Mouse (Mus musculus) liver, postnatal 0 days (tissue): ENCODE data around the gene Cysltr2. TPM values are rescaled to one million over a fixed set of nuclear protein-coding genes. Genes with fewer than 3 reads are reported as not detected.

Experiments used
- ATAC-seq: fragments of 200-750 bp; cut with Nextera tagmentation; 2 replicates; pipeline ENCODE4 v1.8.0; 2017; ENCODE audit warnings: mild to moderate bottlenecking, moderate library complexity
- DNase-seq: peaks from one replicate; pipeline ENCODE4 v3.0.0-alpha.2; 2016
- H3K27ac ChIP-seq: fragments of 300-500 bp; sonication (generic); 2 replicates; pipeline ENCODE4 v1.5.1; 2014; ENCODE audit warnings: antibody characterized with exemption, moderate library complexity, mild to moderate bottlenecking, low read depth
- H3K27me3 ChIP-seq: fragments of 300-500 bp; sonication (generic); 2 replicates; pipeline ENCODE4 v1.6.1; 2014; ENCODE audit warnings: low read length, control low read depth, mixed read lengths; ENCODE audit not compliant: insufficient read depth
- H3K36me3 ChIP-seq: fragments of 300-500 bp; sonication (generic); replicated peaks from 2 replicates; pipeline ENCODE4 v1.6.1; 2014; ENCODE audit warnings: mild to moderate bottlenecking, control low read depth, low read length, moderate library complexity, mixed read lengths; ENCODE audit not compliant: insufficient read depth
- H3K4me1 ChIP-seq: fragments of 300-500 bp; sonication (generic); 2 replicates; pipeline ENCODE4 v1.6.1; 2014; ENCODE audit warnings: antibody characterized with exemption, mild to moderate bottlenecking, control low read depth; ENCODE audit not compliant: insufficient read depth
- H3K4me2 ChIP-seq: fragments of 300-500 bp; sonication (generic); 2 replicates; pipeline ENCODE4 v1.6.1; 2014; ENCODE audit warnings: low read depth, mild to moderate bottlenecking, low read length, moderate library complexity, mixed read lengths
- H3K4me3 ChIP-seq: fragments of 300-500 bp; sonication (generic); 2 replicates; pipeline ENCODE4 v1.5.1; 2014; ENCODE audit warnings: low read depth, low read length
- H3K9ac ChIP-seq: fragments of 300-500 bp; sonication (generic); replicated peaks from 2 replicates; pipeline ENCODE4 v1.6.1; 2014; ENCODE audit warnings: mild to moderate bottlenecking, moderate library complexity
- H3K9me3 ChIP-seq: fragments of 300-500 bp; sonication (generic); 2 replicates; pipeline ENCODE4 v1.6.1; 2016; ENCODE audit warnings: mild to moderate bottlenecking, control low read depth, low read length, mixed read lengths
- CTCF ChIP-seq: sonication (generic); IDR thresholded peaks from 2 replicates; pipeline ENCODE4 v1.5.1; 2016; ENCODE audit warnings: antibody characterized with exemption, low read depth
- EP300 ChIP-seq: IDR thresholded peaks from 2 replicates; pipeline ENCODE4 v1.6.1; 2016; ENCODE audit warnings: antibody characterized with exemption, low read depth, mild to moderate bottlenecking
- WGBS: fragments of 180-500 bp; shearing (Covaris S2); extraction: QIAGEN DNeasy Blood & Tissue Kit; methylation state at CpG from one replicate; pipeline ENCODE4 v1.1.7; 2014; ENCODE audit not compliant: insufficient replicate concordance; 5-methylcytosine and 5-hydroxymethylcytosine counted together
- polyA plus RNA-seq: library from polyadenylated mRNA; unstranded; fragments of >200 nt; fragmentation: Nextera tagmentation; extraction: Ambion mirVana; gene quantifications from 2 replicates; pipeline ENCODE4 v1.2.1, GENCODE M21; 2015

Cysltr2 gene
- polyA plus RNA-seq, 1 experiment from 2014 or later: 0.58 TPM

GRCm38 (mm10) chr14:73086425-73086824 is 37.5 kb upstream of the Cysltr2 start:
- 64% methylated on average over 3 of the region's 3 CpGs for WGBS
- no peak overlapping the region for H3K4me2 ChIP-seq
- TF ChIP-seq CTCF: no peak
- no peak for TF ChIP-seq EP300
- DNase-seq (no peak), ATAC-seq (no peak)
- H3K9ac ChIP-seq: no peak overlapping the region
- H3K36me3 ChIP-seq: no peaks in the 10 kb centered on the region
- H3K9me3 ChIP-seq: no peaks in the 10 kb centered on the region
- H3K27ac ChIP-seq: no peak overlapping the region
- H3K4me1 ChIP-seq: no peaks in the 10 kb centered on the region
- H3K27me3 ChIP-seq: 0 out of 2 replicates have a peak, but pooled peaks cover 5% of the 10 kb centered on the region
- H3K4me3 ChIP-seq: no peak overlapping the region

GRCm38 (mm10) chr14:73083563-73083962 is 34.6 kb upstream of the Cysltr2 start:
- no peaks in the 10 kb centered on the region for H3K36me3 ChIP-seq
- H3K27ac ChIP-seq: no peak overlapping the region
- H3K9ac ChIP-seq: no peak overlapping the region
- H3K4me2 ChIP-seq: no peak overlapping the region
- H3K27me3 ChIP-seq: 0 out of 2 replicates have a peak, but pooled peaks cover 5% of the 10 kb centered on the region
- WGBS: 70% methylated on average over 2 of the region's 2 CpGs
- H3K9me3 ChIP-seq: no peaks in the 10 kb centered on the region
- no peak overlapping the region for H3K4me3 ChIP-seq
- no peaks in the 10 kb centered on the region for H3K4me1 ChIP-seq
- TF ChIP-seq EP300 (no peak), CTCF (no peak)
- no peak for ATAC-seq
- DNase-seq: no peak

GRCm38 (mm10) chr14:73064460-73064859 is 15.5 kb upstream of the Cysltr2 start:
- no peaks in the 10 kb centered on the region for H3K27me3 ChIP-seq
- ATAC-seq (no peak), DNase-seq (no peak)
- H3K27ac ChIP-seq: no peak overlapping the region
- no peaks in the 10 kb centered on the region for H3K9me3 ChIP-seq
- no peaks in the 10 kb centered on the region for H3K36me3 ChIP-seq
- no peaks in the 10 kb centered on the region for H3K4me1 ChIP-seq
- 62% methylated on average over 7 of the region's 7 CpGs for WGBS
- H3K4me3 ChIP-seq: no peak overlapping the region
- H3K9ac ChIP-seq: no peak overlapping the region
- TF ChIP-seq CTCF: no peak
- no peak for TF ChIP-seq EP300
- H3K4me2 ChIP-seq: no peak overlapping the region

- no peak for TF ChIP-seq EP300
- TF ChIP-seq CTCF: no peak
- H3K9ac ChIP-seq: no peak overlapping the region
- 65% methylated on average over 2 of the region's 2 CpGs for WGBS
- H3K9me3 ChIP-seq: no peaks in the 10 kb centered on the region
- no peak for ATAC-seq
- no peak overlapping the region for H3K4me3 ChIP-seq
- no peaks in the 10 kb centered on the region for H3K36me3 ChIP-seq
- H3K27me3 ChIP-seq: no peaks in the 10 kb centered on the region
- no peak for DNase-seq
- H3K27ac ChIP-seq: no peak overlapping the region
- H3K4me2 ChIP-seq: no peak overlapping the region
- H3K4me1 ChIP-seq: no peaks in the 10 kb centered on the region
Measured at GRCm38 (mm10) chr14:73058755-73059154, 9.8 kb upstream of the Cysltr2 start.

GRCm38 (mm10) chr14:73057764-73058163 is 8.8 kb upstream of the Cysltr2 start:
- H3K27ac ChIP-seq: no peak overlapping the region
- DNase-seq (no peak), ATAC-seq (no peak)
- no peak overlapping the region for H3K4me2 ChIP-seq
- H3K9ac ChIP-seq: no peak overlapping the region
- H3K27me3 ChIP-seq: no peaks in the 10 kb centered on the region
- H3K4me3 ChIP-seq: no peak overlapping the region
- no peaks in the 10 kb centered on the region for H3K9me3 ChIP-seq
- H3K4me1 ChIP-seq: no peaks in the 10 kb centered on the region
- TF ChIP-seq EP300 (no peak), CTCF (no peak)
- WGBS: 55% methylated on average over 10 of the region's 10 CpGs
- H3K36me3 ChIP-seq: no peaks in the 10 kb centered on the region

GRCm38 (mm10) chr14:73056813-73057212 is 7.9 kb upstream of the Cysltr2 start:
- Histone ChIP-seq H3K4me2 (no peak overlapping the region), H3K27me3 (no peaks in the 10 kb centered on the region), H3K4me3 (no peak overlapping the region), H3K4me1 (no peaks in the 10 kb centered on the region), H3K27ac (no peak overlapping the region), H3K9ac (no peak overlapping the region), H3K9me3 (no peaks in the 10 kb centered on the region), H3K36me3 (no peaks in the 10 kb centered on the region)
- no peak for TF ChIP-seq EP300
- no peak for TF ChIP-seq CTCF
- no peak for ATAC-seq
- WGBS: 63% methylated on average over 6 of the region's 6 CpGs
- DNase-seq: no peak
